Mouse (Mus musculus) NIH3T3 (cell line): ENCODE measurements around the gene Atp8b4.
"Not testable (repeated sequence)": the region's sequence is repeated elsewhere in the genome, so short reads cannot be mapped to it uniquely, and the experiment has no call there.

Experiments used
- DNase-seq: peaks from one replicate; pipeline ENCODE4 v3.0.0-alpha.2; 2012; ENCODE audit warnings: low read depth

Gene Atp8b4

DNA sequence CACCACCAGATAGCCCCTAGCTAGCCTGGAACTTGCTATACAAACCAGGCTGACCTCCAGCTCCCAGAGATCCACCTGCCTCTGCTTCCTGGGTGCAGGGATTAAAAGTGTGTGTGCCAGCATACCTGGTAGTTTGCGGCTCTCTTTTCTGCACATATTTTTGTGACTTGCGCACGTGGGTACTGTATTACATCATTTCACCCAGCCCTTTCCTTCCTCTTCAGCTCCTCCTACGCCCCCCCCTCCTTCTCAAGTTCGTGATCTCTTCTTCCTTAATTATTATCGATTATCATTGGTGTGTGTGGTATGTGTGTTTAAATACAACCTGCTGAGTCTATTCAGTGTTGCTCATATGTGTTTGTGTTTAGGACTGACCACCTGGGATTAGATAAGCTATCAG lies at the start of gene Atp8b4:
TSS of gene Atp8b4 (minus strand) at position 154 of the 400 bp plus-strand sequence.
- no peak for DNase-seq

DNA sequence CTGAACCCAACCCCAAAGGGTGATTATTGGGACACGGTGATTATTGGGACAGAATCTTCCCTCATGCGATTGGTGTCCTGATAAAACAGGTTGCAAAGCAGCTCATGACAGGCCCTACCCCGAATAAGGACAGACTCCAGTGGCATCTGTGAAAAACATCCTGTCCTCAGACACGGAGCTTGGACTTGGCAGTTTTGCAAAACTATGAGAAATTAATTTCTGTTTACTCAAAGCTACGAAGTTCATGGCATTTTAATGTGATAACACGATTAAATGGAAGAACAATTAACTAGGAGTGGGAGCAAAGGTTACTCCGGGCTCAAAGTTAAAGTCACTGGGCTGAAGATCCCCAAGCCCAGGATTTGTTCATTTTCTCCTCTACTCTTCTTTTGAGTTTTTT lies 49.2 kb upstream of the Atp8b4 start:
- DNase-seq: no peak

DNA sequence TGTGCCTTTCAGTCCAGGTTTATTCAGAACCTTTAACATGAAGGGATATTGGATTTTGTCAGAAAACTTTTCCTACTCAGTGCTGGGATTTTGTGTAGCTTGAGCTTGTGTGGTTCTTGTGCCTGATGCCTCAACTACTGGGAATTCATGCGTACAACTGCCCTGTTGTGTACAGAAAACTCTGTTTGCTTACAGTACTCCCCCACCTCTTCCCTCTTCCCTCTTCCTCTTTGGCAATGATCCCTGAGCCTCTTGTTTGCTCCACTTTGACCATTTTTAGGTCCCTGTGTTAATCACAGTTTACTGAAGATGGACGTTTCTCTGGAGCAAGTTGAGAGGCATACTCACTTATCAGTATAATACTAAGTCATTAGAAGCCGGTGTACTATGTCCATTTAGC lies 45.9 kb upstream of the Atp8b4 start:
- no peak for DNase-seq

DNA sequence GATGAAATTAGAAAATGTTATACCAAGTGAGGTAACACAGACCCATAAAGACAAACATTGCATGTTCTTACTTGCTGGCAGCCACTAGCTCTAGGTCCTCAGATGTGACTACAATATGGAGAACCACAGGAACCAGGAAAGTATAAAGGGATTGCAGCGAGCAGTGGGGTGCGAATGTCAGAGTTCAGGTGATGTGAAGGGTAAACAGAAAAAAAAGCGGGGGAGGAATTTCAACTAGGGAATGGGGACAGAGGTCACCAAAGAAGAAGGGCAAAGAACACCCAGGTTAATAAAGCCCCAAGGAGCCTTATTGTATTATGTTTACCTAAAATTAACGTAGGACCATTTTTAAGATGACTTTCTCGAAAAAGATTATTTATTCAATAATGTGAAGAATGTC lies 44.8 kb upstream of the Atp8b4 start:
- DNase-seq: no peak

DNA sequence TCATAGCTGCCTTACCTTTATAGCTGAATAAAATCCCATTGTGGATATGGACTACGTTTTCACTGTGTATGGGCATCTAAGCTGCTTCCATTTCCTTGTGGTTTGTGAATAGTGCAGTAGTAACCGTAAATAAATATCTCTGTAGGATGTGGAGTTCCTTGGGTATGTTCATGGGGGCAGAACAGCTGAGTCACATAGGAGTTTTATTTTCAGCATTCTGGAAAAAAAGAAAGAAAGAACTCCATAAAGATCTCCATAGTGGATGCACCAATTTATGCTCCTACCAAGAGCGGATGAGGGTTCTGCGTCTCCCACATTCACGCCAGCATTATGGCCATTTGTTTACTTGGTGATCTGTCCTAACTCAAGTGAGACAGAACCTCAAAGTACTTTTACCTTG lies 41.7 kb upstream of the Atp8b4 start:
- DNase-seq: no peak

DNA sequence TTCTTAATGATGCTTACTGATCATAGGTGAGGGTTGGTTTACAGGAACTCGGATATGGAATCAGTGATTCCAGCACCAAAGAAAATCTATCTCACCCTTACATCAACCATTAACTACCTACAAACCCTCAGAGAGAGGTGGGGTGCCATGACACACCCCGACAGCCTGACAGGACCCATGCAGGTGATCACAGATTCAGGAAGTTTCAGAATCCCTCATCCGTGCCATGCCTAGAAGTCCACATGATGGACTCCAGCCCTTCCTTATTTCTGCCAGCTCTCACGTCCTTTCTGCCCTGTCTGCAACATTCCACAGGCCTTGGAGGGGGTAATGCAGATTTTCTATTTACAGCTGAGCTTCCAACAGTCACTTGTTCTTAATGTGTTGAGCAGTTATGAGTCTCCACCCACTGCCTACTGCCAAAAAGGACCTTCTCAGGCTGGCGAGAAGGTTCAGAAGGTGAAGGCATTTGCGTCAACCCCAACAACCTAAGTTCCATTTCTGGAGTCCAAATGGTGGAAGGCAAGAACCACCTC lies 40.0 kb upstream of the Atp8b4 start:
- no peak for DNase-seq

DNA sequence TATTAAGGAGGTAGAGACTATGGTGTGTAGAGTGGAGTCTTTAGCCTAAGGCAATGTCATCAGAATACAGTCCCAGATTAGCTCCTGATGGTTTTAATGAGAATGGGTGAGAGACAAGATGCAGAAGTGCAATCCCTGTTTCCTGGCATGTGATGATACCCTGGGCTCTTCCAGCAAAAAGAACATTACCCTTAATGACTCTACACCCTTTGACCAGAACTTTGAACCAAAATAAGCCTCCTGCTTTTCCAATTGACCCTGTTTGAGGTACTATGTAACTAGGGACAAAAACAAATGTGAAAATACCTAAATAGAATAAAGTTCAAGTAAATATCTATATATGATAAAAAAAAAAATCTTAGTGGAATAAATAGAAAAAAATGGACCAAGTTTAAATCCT lies 37.2 kb upstream of the Atp8b4 start:
- DNase-seq: no peak

DNA sequence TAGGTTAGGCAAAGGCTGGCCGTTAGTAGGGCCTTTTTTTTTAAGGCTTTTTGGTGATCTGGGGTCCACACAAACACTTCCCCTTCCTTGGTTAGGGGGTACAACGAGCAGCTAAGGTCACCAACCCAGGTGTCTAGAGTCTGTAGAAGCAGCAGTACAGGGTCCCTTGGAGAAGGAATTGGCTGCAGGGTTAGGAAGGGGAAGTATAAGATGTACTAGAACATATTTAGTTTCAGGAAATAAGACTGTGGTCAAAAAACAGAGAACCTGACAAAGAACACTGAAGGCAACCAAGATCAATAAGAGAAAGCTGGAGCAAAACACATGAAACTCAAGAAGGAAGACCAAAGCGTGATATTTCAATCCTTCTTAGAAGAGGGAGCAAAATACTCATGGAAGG lies 30.1 kb upstream of the Atp8b4 start:
- no peak for DNase-seq

DNA sequence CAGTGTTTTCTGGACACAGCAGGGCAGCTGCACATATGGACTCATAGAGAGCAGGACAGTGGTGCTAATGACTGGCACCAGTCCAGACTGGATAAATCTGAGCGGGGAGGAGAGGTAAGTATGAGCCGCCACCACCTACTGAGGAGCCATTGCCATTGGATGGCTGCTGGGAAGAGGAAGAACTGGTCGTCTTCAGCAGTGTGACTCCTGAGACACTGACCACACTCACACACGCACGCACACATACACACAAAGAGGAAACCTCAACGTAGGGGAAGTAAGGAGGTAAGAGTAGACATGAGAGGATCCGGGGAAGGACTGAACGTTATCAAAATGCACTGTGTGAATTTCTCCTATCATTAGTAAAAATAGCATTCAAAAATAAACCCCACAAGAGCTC lies 27.0 kb upstream of the Atp8b4 start:
- DNase-seq: no peak

DNA sequence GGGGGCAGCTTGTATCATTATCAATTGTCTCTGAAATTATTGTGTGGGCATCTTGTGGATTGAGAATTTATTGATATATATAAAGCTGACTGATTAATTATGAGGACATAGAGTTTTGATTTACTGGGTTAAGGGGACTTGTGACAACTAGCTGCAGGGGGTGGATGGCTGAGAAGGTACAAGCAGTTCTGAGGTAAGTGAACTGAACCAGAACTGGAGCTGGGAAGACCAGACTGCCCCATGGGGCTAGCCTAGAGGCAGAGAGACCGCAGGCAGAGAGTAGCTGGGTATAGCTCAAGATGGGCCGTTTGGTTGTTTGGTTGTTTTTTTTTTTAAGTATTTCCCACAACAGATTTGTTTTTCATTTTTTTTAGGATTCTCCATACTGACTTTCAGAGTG lies 23.8 kb upstream of the Atp8b4 start:
- no peak for DNase-seq

DNA sequence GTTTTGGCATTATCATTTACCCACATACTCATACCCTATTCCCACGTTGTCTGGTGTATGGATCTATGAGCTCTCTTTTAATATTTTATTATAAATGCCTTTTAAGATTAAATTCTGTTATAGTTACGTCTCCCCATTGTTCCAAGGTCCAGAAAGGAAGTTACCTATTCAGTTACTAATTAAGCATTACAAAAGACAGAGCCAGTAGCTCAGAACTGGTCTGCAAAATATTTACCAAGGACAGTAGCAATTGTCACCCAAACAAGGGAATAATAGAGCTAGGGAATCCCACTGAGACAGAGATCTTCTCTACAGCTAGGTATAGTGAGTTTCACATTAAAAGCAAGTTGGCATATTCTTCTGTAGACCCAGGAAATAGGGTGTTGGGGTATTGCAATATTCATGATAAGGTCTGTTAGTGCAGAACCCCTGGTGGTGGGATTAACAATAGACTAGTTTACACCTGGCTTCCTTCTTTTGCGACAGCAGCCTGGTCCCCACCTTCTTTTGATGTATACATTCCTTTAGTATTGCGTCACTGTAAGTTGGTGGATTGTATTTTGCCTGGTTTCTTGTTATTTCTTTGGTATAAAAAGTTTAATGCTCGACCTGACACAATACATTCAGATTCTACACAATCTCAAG lies 22.7 kb upstream of the Atp8b4 start:
- not testable (repeated sequence) for DNase-seq

DNA sequence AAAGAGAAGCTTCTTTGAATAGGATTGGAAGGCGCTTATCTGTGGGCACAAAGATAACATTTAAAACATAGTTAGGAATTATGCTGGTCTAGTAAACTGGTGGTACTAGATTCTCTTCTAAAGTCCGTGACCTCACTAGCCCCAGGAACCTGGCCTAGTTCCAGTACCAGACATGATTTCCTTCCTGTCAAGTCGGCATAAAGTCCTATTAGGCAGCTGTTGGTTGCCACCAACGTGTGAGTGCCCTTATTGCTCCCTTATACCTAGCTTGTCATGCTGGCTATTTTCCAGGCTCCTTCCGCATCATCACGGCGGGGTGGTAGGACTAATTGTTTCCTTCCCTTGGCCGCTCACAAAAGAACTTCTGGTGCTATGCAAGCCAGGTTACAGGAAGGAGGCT lies 21.6 kb upstream of the Atp8b4 start:
- no peak for DNase-seq

DNA sequence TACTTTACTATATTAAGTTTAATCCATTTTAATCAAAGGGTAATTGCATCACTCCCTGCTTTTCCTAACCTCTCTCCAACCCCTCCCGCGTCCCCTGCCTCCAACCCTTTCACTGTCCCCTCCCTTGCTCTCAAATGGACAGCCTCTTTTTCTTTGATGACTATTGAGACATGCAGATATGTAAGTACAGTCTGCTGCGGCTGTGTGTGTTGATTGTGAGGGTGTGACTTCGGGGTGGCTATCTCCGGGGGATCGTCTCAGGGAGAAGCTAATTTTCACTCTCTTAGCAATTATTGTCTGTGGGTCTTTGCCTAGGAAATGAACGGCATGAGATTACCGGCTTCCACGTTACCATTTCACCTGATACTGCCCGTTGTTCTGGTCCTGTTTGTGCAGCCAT lies 21.0 kb upstream of the Atp8b4 start:
- no peak for DNase-seq

DNA sequence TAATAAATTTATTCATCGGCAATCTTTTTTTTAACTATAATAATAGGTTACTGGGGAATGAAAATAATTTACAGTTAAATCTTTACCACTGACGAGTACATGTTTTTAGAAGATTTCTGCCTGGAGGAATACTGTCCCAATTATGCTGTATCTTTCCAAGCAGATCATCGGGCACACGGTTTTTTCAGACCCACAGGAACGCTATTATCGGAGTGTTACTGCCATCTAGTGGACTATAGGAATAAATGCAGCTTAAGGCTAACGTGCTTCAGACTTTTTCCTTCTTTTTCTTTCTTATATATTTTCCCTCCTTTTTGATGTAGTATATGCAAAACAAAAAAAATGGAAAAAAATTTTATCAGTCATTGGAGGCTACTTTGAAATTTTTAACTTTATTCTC lies 20.4 kb upstream of the Atp8b4 start:
- peak; percentile 85 for DNase-seq

DNA sequence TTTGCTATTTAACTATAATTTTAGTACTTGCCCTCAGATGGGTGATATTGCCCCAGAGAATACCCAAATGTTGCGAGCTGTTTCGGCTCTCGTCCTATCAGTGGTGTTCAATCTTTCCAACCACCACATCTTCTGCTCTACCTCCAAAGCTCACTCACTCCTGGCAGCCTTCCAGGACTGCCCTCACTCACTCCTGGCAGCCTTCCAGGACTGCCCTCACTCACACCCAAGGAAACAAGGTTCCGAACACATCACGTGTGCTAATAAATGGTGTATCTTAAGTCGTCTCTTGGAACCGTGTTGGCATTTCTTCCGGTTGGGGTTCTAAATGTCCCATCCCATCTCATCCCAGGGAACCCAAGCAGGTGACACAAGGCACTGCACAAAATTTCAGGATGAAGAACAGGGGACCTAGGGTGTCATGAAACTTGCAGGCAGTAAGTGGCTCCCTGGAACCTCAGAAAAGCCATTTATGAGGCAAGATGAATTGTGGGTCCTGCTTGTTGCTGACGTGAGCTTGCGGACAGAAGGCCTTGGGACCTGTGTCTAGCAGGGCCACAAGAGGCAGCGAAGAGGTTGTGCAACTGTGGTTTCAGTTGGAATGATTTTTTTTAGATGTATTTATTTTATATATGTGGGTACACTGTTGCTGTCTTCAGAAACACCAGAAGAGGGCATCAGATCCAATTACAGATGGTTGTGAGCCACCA lies 19.6 kb upstream of the Atp8b4 start:
- DNase-seq: peak; percentile 16

DNA sequence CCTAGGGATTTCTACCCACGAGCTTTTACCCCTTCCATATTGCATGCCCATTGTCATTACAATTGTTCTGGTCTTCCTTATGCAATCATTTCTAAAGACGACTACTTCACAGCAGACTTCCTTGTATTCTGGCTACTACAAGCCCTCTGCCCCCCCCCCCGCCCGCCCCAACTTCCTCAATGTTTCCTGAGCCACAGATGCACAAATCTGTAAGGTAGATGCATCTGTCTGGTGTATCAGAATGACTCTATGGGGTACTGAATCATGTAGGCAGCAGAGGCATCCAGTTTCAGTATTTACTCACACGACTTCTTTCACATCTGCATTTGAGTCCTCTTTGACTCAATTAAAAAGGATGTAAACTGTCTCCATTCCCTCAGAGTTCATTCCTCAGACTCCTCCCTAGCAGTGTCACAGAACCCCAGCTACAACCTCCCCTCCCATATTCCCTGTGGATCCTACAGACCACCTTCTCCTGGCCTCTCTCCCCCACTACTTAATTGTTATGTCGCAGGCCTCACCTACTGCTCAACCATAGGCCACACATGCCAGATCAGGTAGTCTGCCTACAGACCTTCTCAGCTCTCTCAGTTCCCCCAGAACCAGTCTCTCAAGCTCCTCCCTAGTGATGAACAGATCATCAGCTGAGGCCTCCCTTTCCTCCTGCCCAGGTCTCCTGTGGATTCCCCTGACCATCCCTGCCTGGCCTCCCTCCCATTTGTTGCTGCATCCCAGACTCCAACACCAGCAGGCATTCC lies 14.8 kb upstream of the Atp8b4 start:
- DNase-seq: peak; percentile 21

DNA sequence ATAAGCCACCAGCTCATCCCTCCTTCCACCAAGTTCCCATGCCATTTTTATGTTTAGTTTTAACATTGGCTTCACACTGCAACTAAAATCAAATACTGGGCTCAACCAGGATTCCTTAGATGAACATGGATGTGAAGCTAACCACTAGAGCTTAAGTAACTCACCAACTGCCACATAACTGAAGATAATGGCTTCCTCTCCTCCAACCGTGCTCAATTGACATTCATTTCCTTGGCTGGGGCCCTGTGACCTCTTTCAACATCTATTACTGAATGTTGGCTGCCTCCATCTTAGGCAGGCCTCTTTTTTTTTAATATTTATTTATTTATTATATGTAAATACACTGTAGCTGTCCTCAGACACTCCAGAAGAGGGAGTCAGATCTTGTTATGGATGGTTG lies 7.8 kb upstream of the Atp8b4 start:
- DNase-seq: no peak

DNA sequence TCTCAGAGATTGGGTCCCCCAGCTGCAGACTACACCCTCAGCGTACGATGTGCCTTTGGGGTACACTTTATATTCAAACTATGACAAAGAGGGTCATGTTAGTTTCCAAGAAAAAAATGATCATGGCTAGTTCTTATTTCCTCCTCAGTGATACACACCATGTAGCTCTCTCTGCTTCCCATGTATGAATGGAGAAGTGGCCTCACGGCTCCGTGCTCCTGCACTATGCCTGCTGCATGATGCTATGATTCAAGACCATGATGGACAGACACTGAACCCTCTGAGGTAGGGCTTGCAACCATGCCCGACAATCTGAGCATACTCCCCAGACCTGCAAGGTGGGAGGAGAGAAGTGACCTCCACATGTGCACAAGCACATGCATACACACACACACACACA lies 7.0 kb upstream of the Atp8b4 start:
- no peak for DNase-seq

DNA sequence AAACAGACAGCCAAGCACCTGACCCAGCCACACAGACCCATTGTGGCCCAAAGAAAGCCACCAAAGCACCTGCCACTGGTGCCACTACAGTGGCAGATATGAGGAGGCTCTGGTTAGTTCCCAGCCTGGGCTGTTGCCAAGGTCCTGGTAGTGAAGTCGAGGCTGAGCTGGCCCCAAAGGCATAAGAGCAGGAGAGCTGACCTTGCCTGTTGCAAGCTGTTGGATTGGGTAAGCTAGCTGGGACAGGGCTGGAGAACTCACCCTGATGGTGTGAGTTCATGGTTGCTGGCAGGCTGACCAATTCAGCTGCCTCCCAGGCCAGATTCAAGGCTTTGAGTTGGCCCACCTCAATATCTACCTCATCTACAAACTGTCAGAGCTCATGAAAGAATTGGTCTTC lies 4.7 kb upstream of the Atp8b4 start:
- peak; percentile 7 for DNase-seq

DNA sequence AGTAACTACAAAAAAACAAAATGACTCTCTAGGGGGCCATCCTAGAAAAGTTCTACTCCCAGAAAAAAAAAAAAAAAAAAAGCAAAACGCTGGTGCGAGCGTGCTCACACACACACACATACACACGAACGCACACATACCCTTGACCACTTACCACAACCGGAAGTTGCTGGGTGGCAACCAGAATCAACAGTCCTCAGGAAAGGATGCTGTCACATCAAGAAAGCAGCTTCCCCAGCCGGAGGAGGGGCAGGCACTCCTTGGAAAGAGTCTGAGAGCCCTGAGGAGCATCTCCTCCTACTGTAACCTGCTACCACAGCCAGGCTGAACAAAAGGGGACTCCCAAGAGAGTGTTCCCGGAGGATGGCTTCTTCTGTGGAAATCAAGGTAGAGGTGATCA lies 744 bp downstream of the Atp8b4 start:
- DNase-seq: no peak

DNA sequence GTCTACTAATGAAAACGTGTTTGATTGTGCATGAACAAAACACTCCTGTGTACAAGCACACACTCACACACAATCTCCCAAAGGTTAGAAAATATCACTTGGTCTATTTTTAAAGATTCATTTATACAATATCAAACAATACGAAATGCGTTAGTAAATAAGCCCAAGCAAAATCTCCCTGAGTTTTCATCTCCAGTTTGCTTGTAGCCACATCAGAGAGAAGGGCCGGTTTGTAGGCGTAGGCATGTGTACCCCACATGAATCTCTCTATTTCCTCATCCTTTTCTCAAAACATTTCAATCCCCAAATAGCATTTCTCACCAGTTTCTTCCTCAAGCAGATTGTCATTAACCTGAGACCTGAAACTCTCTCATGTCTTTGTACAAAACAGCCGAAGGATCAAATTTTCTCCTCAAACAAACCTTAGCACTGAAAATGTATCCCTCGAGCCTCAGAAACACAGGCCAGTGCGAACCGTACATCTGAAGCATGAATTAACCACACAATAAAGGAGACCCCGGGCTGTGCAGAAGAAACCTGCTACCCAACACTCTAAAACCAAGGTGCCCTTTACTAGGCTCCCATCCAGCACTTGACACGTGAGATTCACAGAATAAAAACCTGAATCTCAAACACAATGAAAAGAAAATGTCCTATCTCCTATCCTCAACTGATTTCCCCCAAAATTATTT lies 1.6 kb downstream of the Atp8b4 start:
- no peak for DNase-seq

DNA sequence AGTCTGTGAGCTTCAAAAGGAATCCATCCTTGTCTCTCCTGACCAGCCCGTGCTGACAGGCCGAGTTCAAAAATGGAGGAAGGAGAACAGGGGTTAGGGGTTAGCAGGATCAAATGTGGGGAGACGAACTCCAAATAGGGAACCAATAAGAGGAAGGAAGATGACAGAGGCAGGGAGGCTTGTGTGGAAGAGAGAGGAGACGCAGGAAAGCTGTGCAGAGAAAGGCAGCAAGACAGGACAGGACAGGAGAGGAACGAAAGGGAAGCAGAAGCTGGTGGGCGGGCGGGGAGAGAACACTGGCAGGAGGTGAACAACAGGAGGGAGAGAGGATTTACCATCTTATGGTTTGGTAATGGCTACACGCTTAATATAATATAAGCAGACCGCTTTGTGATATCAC lies 3.6 kb downstream of the Atp8b4 start:
- no peak for DNase-seq
